Mouse (Mus musculus): Measurements from ENCODE around the gene Stk40.
"Not testable (repeated sequence)": the region's sequence is repeated elsewhere in the genome, so short reads cannot be mapped to it uniquely, and the experiment has no call there.

The Stk40 gene

GRCm38 (mm10) chr4:126103590-126104068 is at the start of gene Stk40:
Stk40 (plus strand) TSS chr4:126103957.
- peak; percentile 91 to 95 for DNase-seq (ENCODE audit: low spot score in 2 of 2)

GRCm38 (mm10) chr4:126057207-126058133 is 46.3 kb upstream of the Stk40 start:
- DNase-seq (ENCODE audit: low spot score in 2 of 2), result no peak

GRCm38 (mm10) chr4:126058134-126058996 is 45.4 kb upstream of the Stk40 start, which contains the start of gene Oscp1:
Oscp1 (plus strand) TSS chr4:126058565.
- peak; percentile 91 to 96 for DNase-seq (ENCODE audit: low spot score in 2 of 2)

GRCm38 (mm10) chr4:126058997-126059362 is 44.8 kb upstream of the Stk40 start:
- peak; percentile 67 to 85 for DNase-seq (ENCODE audit: low spot score in 2 of 2)

- DNase-seq (ENCODE audit: low spot score in 2 of 2), result peak in 1 of 2 experiments; percentile 46
Measured at GRCm38 (mm10) chr4:126062856-126063255, 40.9 kb upstream of the Stk40 start.

- DNase-seq (ENCODE audit: low spot score in 2 of 2), result no peak
Measured at GRCm38 (mm10) chr4:126065241-126065640, 38.5 kb upstream of the Stk40 start.

GRCm38 (mm10) chr4:126067401-126068077 is 36.2 kb upstream of the Stk40 start:
- DNase-seq (ENCODE audit: low spot score in 2 of 2), result peak; percentile 22 to 55

GRCm38 (mm10) chr4:126068842-126069241 is 34.9 kb upstream of the Stk40 start:
- no peak for DNase-seq (ENCODE audit: low spot score in 2 of 2)

GRCm38 (mm10) chr4:126077833-126078232 is 25.9 kb upstream of the Stk40 start:
- no peak for DNase-seq (ENCODE audit: low spot score in 2 of 2)

GRCm38 (mm10) chr4:126079266-126079665 is 24.5 kb upstream of the Stk40 start:
- DNase-seq (ENCODE audit: low spot score in 2 of 2), result no peak

- DNase-seq (ENCODE audit: low spot score in 2 of 2), result no peak
Measured at GRCm38 (mm10) chr4:126081601-126082000, 22.2 kb upstream of the Stk40 start.

GRCm38 (mm10) chr4:126083021-126083420 is 20.7 kb upstream of the Stk40 start:
- no peak for DNase-seq (ENCODE audit: low spot score in 2 of 2)

GRCm38 (mm10) chr4:126084382-126084781 is 19.4 kb upstream of the Stk40 start:
- no peak for DNase-seq (ENCODE audit: low spot score in 2 of 2)

GRCm38 (mm10) chr4:126085996-126086576 is 17.7 kb upstream of the Stk40 start:
- DNase-seq (ENCODE audit: low spot score in 2 of 2), result peak; percentile 72 to 80

GRCm38 (mm10) chr4:126090101-126090847 is 13.5 kb upstream of the Stk40 start:
- DNase-seq (ENCODE audit: low spot score in 2 of 2), result no peak

GRCm38 (mm10) chr4:126090848-126091124 is 13.0 kb upstream of the Stk40 start:
- DNase-seq (ENCODE audit: low spot score in 2 of 2), result no peak

GRCm38 (mm10) chr4:126091873-126092272 is 11.9 kb upstream of the Stk40 start:
- DNase-seq (ENCODE audit: low spot score in 2 of 2), result no peak

- DNase-seq (ENCODE audit: low spot score in 2 of 2), result not testable (repeated sequence)
Measured at GRCm38 (mm10) chr4:126095622-126096430, 7.9 kb upstream of the Stk40 start.

GRCm38 (mm10) chr4:126096464-126097111 is 7.2 kb upstream of the Stk40 start, which contains the start of gene Lsm10:
Lsm10 (plus strand) TSS chr4:126096623.
- DNase-seq (ENCODE audit: low spot score in 2 of 2), result peak; percentile 96 to 98

Data from frontal cortex, postnatal 36 days (tissue).